Mouse (Mus musculus): ENCODE measurements around the gene Gys1.

Gene Gys1

GRCm38 (mm10) chr7:45413864-45414739, 20.5 kb upstream of the Gys1 start:
- DNase-seq (ENCODE audit: extremely low spot score, low read depth, low spot score), result no peak

GRCm38 (mm10) chr7:45414740-45415224, 19.9 kb upstream of the Gys1 start:
- no peak for DNase-seq (ENCODE audit: extremely low spot score, low read depth, low spot score)

GRCm38 (mm10) chr7:45415636-45416035, 19.0 kb upstream of the Gys1 start:
- no peak for DNase-seq (ENCODE audit: extremely low spot score, low read depth, low spot score)

- no peak for DNase-seq (ENCODE audit: extremely low spot score, low read depth, low spot score)
Measured at GRCm38 (mm10) chr7:45417962-45418492, 16.6 kb upstream of the Gys1 start.

GRCm38 (mm10) chr7:45419859-45420614, 14.6 kb upstream of the Gys1 start:
- no peak for DNase-seq (ENCODE audit: extremely low spot score, low read depth, low spot score)

GRCm38 (mm10) chr7:45420615-45420919, 14.1 kb upstream of the Gys1 start, which contains the start of gene Lhb:
Gene Lhb, plus strand, starts transcription at chr7:45420820.
- no peak for DNase-seq (ENCODE audit: extremely low spot score, low read depth, low spot score)

- DNase-seq (ENCODE audit: extremely low spot score, low read depth, low spot score), result no peak
Measured at GRCm38 (mm10) chr7:45421194-45421593, 13.4 kb upstream of the Gys1 start.

- no peak for DNase-seq (ENCODE audit: extremely low spot score, low read depth, low spot score)
Measured at GRCm38 (mm10) chr7:45426556-45426955, 8.1 kb upstream of the Gys1 start.

GRCm38 (mm10) chr7:45433835-45434202, 825 bp upstream of the Gys1 start:
- no peak for DNase-seq (ENCODE audit: extremely low spot score, low read depth, low spot score)

GRCm38 (mm10) chr7:45435038-45435437, 394 bp downstream of the Gys1 start:
- no peak for DNase-seq (ENCODE audit: extremely low spot score, low read depth, low spot score)

GRCm38 (mm10) chr7:45436444-45436843, 1.8 kb downstream of the Gys1 start:
- DNase-seq (ENCODE audit: extremely low spot score, low read depth, low spot score), result no peak

- no peak for DNase-seq (ENCODE audit: extremely low spot score, low read depth, low spot score)
Measured at GRCm38 (mm10) chr7:45437046-45437445, 2.4 kb downstream of the Gys1 start.

GRCm38 (mm10) chr7:45437521-45438276, 3.1 kb downstream of the Gys1 start, which contains the start of gene Ruvbl2:
Gene Ruvbl2, minus strand, starts transcription at chr7:45438096.
- DNase-seq (ENCODE audit: extremely low spot score, low read depth, low spot score), result no peak

- DNase-seq (ENCODE audit: extremely low spot score, low read depth, low spot score), result no peak
Measured at GRCm38 (mm10) chr7:45443526-45444420, 9.1 kb downstream of the Gys1 start.

GRCm38 (mm10) chr7:45446589-45446988, 11.9 kb downstream of the Gys1 start:
- DNase-seq (ENCODE audit: extremely low spot score, low read depth, low spot score), result no peak

- DNase-seq (ENCODE audit: extremely low spot score, low read depth, low spot score), result no peak
Measured at GRCm38 (mm10) chr7:45447325-45447990, 12.8 kb downstream of the Gys1 start.

GRCm38 (mm10) chr7:45449974-45450373, 15.3 kb downstream of the Gys1 start:
- DNase-seq (ENCODE audit: extremely low spot score, low read depth, low spot score), result no peak

GRCm38 (mm10) chr7:45451344-45451982, 16.8 kb downstream of the Gys1 start:
- no peak for DNase-seq (ENCODE audit: extremely low spot score, low read depth, low spot score)

GRCm38 (mm10) chr7:45454971-45455370, 20.3 kb downstream of the Gys1 start:
- DNase-seq (ENCODE audit: extremely low spot score, low read depth, low spot score), result no peak
